Mouse (Mus musculus) embryonic facial prominence, embryonic 13.5 days (tissue): ENCODE measurements at regions not wholly inside any gene's neighbourhood (a gene's known extent, or its start where the extent isn't known, plus 50 kb on each side); places are given as distances from the start of the nearest gene placed in this dataset.

Source experiments
- ATAC-seq: fragments of 200-750 bp; cut with Nextera tagmentation; 2 replicates; pipeline ENCODE4 v1.8.0; 2017; ENCODE audit warnings: low read depth; ENCODE audit not compliant: insufficient number of reproducible peaks, insufficient read depth, low FRiP score, low TSS enrichment
- H3K27ac ChIP-seq: fragments of 300-500 bp; sonication (generic); 2 replicates; pipeline ENCODE4 v1.5.1; 2015; ENCODE audit warnings: moderate library complexity, mild to moderate bottlenecking, inconsistent platforms
- H3K27me3 ChIP-seq: fragments of 300-500 bp; sonication (generic); 2 replicates; pipeline ENCODE4 v1.6.1; 2015; ENCODE audit warnings: mild to moderate bottlenecking, inconsistent platforms
- H3K36me3 ChIP-seq: fragments of 300-500 bp; sonication (generic); 2 replicates; pipeline ENCODE4 v1.6.1; 2015; ENCODE audit warnings: mild to moderate bottlenecking, inconsistent platforms
- H3K4me1 ChIP-seq: fragments of 300-500 bp; sonication (generic); 2 replicates; pipeline ENCODE4 v1.6.1; 2015; ENCODE audit warnings: inconsistent platforms
- H3K4me2 ChIP-seq: fragments of 300-500 bp; sonication (generic); 2 replicates; pipeline ENCODE4 v1.6.1; 2015; ENCODE audit warnings: moderate library complexity, mild to moderate bottlenecking, inconsistent platforms
- H3K4me3 ChIP-seq: fragments of 300-500 bp; sonication (generic); 2 replicates; pipeline ENCODE4 v1.5.1; 2015; ENCODE audit warnings: mild to moderate bottlenecking, inconsistent platforms
- H3K9ac ChIP-seq: fragments of 300-500 bp; sonication (generic); 2 replicates; pipeline ENCODE4 v1.6.1; 2015; ENCODE audit warnings: mild to moderate bottlenecking, inconsistent platforms
- H3K9me3 ChIP-seq: fragments of 300-500 bp; sonication (generic); 2 replicates; pipeline ENCODE4 v1.6.1; 2016; ENCODE audit warnings: inconsistent platforms
- WGBS: fragments of 180-500 bp; shearing (Covaris S2); methylation state at CpG from one replicate; pipeline ENCODE4 v1.1.7; 2015; ENCODE audit warnings: mixed read lengths; 5-methylcytosine and 5-hydroxymethylcytosine counted together

DNA sequence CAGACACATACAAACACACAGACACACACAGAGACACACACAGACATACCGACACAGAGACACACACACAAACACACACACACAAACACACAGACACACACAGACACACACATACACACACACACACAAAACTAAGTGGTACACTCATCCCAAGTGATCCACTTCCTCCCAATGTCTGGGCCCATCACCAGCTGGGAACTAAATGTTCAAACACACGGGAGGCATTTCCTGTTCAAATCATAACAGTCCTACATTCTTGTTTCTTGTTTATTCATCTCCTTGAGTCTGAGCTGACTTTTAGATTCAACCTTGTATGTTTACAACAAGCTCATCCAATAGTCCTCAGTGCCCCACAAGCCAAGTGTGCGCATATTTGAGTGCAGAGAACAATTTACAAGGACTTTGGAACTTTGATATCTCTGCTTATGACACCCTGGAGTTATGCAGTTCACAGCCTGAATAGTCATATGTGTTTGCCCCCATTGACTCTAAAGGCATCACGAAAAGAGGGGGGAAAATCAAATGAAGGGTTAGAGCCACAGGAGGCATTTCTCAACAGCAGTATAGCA lies 102.4 kb upstream of the Sp4 start:
- WGBS: 72% methylated on average over 4 of the region's 4 CpGs
- Histone ChIP-seq H3K4me2 (no peak overlapping the region), H3K27me3 (no peaks in the 10 kb centered on the region), H3K9ac (no peak overlapping the region), H3K27ac (no peak overlapping the region), H3K4me3 (no peak overlapping the region), H3K36me3 (no peaks in the 10 kb centered on the region), H3K4me1 (no peaks in the 10 kb centered on the region), H3K9me3 (no peaks in the 10 kb centered on the region)
- ATAC-seq: no peak

DNA sequence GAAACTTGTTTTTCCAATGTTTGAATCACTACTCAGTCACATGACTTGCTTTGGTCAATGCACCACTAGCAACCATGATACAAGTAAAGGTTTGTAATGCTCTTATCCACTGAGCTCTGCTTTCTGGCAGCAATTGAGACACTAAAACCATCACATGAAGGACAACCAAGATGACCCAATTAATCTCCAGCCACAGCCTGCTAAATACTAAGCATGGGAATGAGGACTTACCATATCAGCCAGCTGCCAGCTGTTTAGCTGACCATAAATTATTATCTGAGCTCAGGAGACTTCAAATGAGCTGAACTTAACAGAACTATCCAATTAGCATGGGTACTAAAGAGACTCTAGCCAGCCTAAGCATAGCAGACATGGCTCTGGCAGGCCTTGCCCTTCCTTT lies 100.1 kb upstream of the Sp4 start:
- Histone ChIP-seq H3K27ac (no peak overlapping the region), H3K36me3 (no peaks in the 10 kb centered on the region), H3K9ac (no peak overlapping the region), H3K9me3 (no peaks in the 10 kb centered on the region), H3K27me3 (no peaks in the 10 kb centered on the region), H3K4me3 (no peak overlapping the region), H3K4me2 (no peak overlapping the region), H3K4me1 (no peaks in the 10 kb centered on the region)
- no peak for ATAC-seq

DNA sequence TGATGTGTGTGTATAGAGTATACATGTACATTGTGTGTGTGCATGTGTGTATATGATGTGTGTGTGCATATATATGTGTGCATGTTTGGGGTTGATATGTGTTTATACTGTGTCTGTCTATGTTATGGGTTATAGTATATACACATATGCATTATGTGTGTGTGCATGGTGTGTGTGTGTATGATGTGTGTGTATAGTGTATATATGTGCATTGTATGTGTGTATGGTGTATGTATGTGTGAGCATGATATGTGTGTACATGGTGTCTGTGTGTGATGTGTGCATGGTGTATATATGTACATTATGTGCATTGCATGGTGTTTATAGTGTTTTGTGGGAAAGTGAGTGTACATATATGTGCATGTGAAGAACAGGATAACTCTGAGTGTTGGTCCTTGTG lies 90.4 kb upstream of the Sp4 start:
- Histone ChIP-seq H3K27me3 (no peaks in the 10 kb centered on the region), H3K4me1 (no peaks in the 10 kb centered on the region), H3K4me3 (no peak overlapping the region), H3K27ac (no peak overlapping the region), H3K9me3 (no peaks in the 10 kb centered on the region), H3K9ac (no peak overlapping the region), H3K4me2 (no peak overlapping the region), H3K36me3 (no peaks in the 10 kb centered on the region)
- ATAC-seq: peak; percentile 6; the same call in 1 of the 2 replicates

- no peak overlapping the region for H3K9ac ChIP-seq
- H3K27me3 ChIP-seq: no peaks in the 10 kb centered on the region
- no peak for ATAC-seq
- H3K27ac ChIP-seq: no peak overlapping the region
- WGBS: 97% methylated on average over 3 of the region's 3 CpGs
- H3K4me3 ChIP-seq: no peak overlapping the region
- H3K36me3 ChIP-seq: no peaks in the 10 kb centered on the region
- no peaks in the 10 kb centered on the region for H3K9me3 ChIP-seq
- H3K4me1 ChIP-seq: no peaks in the 10 kb centered on the region
- no peak overlapping the region for H3K4me2 ChIP-seq
These were observed 79.8 kb upstream of the Sp4 start for GRCm38 (mm10) chr12:118381013-118381412.

GRCm38 (mm10) chr12:118377898-118378297 lies 76.7 kb upstream of the Sp4 start:
- Histone ChIP-seq H3K9ac (no peak overlapping the region), H3K4me3 (no peak overlapping the region), H3K4me1 (no peaks in the 10 kb centered on the region), H3K9me3 (no peaks in the 10 kb centered on the region), H3K27me3 (no peaks in the 10 kb centered on the region), H3K27ac (no peak overlapping the region), H3K36me3 (no peaks in the 10 kb centered on the region), H3K4me2 (no peak overlapping the region)
- WGBS: 68% methylated on average over 5 of the region's 5 CpGs
- ATAC-seq: no peak

DNA sequence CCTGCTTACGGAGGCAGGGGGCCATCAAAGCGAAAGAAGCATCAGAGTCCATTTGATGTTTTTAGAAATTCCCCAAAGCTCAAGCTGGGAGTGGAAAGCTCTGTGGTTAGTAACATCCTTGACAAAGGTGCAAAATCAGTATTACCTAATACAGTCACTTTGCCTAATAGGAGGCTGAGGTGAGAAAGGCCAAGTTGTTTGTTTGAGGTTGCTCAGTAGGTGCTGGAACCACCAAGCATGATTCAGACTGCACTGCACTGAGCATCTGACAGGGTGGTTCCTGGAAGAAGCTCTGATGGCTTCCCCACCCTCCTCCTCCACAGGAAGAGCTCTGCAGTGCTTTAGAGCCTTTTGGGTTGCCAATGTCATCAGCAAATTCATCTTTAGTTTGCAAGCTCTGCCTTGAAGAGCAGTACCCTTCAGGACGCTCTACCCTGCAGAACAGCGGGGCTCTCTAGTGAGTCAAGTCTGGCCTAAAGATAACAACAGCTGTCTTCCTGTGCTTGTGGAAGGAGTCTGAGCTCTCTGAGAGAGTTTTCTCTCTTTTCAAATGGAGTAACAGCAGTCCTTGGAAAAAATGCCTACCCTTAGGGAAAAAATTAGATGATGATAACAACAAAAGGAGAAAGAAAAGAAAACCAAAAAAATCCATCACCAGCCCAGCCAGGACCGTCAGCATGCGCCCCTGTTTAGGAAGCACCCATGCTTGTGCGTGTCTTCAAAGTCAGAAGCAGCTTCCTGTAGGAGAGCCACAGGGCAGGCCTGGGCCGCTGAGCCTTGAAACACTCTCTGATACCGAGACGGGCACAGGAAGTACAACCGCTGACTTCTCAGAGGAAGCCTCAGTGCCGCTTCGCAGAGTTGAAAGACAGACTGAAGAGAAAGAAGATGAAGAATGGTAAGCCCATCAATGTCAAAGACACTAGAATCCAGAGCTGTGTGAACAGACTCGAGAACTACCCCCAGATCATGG lies 75.6 kb upstream of the Sp4 start:
- no peaks in the 10 kb centered on the region for H3K9me3 ChIP-seq
- no peak overlapping the region for H3K4me2 ChIP-seq
- H3K36me3 ChIP-seq: no peaks in the 10 kb centered on the region
- no peak overlapping the region for H3K4me3 ChIP-seq
- H3K27me3 ChIP-seq: no peaks in the 10 kb centered on the region
- no peak overlapping the region for H3K9ac ChIP-seq
- H3K27ac ChIP-seq: no peak overlapping the region
- ATAC-seq: no peak
- H3K4me1 ChIP-seq: no peaks in the 10 kb centered on the region
- 76% methylated on average over 14 of the region's 14 CpGs for WGBS

DNA sequence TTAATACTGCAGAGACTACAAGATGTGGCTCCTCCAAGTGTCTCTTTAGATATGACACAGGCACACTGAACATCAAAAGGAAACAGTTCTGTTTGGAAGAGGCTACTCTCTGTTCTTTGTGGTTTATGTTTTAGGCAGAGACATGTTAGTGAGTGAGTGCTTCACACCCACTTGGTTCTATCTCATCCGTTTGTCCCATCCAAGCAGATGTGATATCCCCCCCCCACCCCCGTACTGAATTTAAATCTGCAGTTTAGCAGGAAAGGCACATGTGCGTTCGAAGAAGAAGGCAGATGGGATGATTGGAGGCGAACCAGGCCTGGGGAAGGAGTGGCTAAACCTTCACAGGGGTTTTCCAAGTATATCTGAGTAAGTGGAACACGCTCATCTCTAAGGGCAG lies 72.0 kb upstream of the Sp4 start:
- H3K4me3 ChIP-seq: no peak overlapping the region
- H3K27ac ChIP-seq: no peak overlapping the region
- ATAC-seq: no peak
- H3K36me3 ChIP-seq: no peaks in the 10 kb centered on the region
- no peak overlapping the region for H3K9ac ChIP-seq
- 79% methylated on average over 6 of the region's 6 CpGs for WGBS
- no peak overlapping the region for H3K4me2 ChIP-seq
- H3K9me3 ChIP-seq: no peaks in the 10 kb centered on the region
- no peaks in the 10 kb centered on the region for H3K27me3 ChIP-seq
- H3K4me1 ChIP-seq: no peaks in the 10 kb centered on the region

GRCm38 (mm10) chr12:118371905-118372304 lies 70.7 kb upstream of the Sp4 start:
- H3K4me2 ChIP-seq: no peak overlapping the region
- no peak overlapping the region for H3K27ac ChIP-seq
- no peak overlapping the region for H3K9ac ChIP-seq
- 90% methylated on average over 4 of the region's 4 CpGs for WGBS
- H3K9me3 ChIP-seq: no peaks in the 10 kb centered on the region
- H3K4me3 ChIP-seq: no peak overlapping the region
- H3K27me3 ChIP-seq: no peaks in the 10 kb centered on the region
- ATAC-seq: no peak
- H3K36me3 ChIP-seq: no peaks in the 10 kb centered on the region
- H3K4me1 ChIP-seq: no peaks in the 10 kb centered on the region

DNA sequence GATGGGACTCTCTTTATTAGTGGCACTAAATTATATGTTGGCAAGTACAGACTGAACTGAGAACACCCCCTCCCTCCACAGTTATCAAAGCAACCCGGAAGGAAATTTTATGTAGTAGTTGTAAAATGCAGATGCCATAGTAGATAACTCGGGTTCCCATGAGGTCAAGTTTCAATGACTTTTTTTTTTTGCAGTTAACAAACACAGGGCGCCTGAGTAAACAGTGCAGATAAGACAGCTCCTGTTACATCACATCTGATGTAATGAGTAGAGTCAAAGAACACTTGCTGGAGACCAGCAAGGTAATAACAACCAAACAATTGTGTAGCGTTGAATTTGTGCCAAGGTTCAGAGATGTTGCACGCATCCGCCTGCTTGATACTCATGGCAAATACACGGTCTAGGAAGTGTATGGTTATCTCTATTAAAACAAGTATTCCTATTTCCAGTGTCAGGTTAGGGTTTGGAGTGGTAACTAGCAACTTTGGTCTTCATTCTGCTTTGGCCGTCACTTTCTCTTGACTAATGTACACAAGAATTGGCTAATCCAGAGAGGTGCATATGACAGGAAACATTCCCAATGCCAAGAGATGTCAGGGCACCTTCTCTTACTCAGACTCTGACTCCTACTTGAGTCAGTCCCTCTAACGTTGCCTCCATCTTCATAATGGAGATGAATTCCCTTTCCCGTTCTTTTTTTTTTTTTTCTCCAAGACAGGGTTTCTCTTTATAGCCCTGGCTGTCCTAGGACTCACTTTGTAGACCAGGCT lies 66.3 kb upstream of the Sp4 start:
- no peak for ATAC-seq

DNA sequence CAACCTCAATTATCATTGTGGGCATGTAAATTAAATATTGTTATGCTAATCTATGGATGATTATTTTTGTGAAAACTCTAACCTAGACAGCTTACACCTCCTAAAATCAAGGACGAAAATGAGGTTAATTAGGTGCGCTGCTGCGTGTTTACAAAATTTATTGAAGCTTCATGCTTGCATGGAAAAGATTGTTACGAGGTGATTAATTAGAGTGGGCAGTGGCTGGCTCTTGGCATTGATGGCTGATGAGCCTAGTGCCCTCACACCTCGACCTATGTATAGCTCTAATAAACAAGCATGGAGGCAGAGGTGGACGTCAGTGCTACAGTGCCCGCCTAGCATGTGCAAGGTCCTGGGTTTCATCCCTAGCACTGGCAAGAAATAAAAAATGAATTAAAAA lies 51.6 kb upstream of the Sp4 start:
- Histone ChIP-seq H3K4me1 (no peaks in the 10 kb centered on the region), H3K9me3 (no peaks in the 10 kb centered on the region), H3K9ac (no peak overlapping the region), H3K4me3 (no peak overlapping the region), H3K4me2 (no peak overlapping the region), H3K27me3 (no peaks in the 10 kb centered on the region), H3K27ac (no peak overlapping the region), H3K36me3 (no peaks in the 10 kb centered on the region)
- 86% methylated on average over 7 of the region's 7 CpGs for WGBS
- no peak for ATAC-seq

More for the DNA sequence above, 66.3 kb upstream of the Sp4 start:
- Histone ChIP-seq H3K4me3 (no peak overlapping the region), H3K4me2 (no peak overlapping the region), H3K36me3 (no peaks in the 10 kb centered on the region), H3K27me3 (no peaks in the 10 kb centered on the region), H3K9ac (no peak overlapping the region), H3K4me1 (no peaks in the 10 kb centered on the region), H3K9me3 (no peaks in the 10 kb centered on the region), H3K27ac (no peak overlapping the region)
- WGBS: 77% methylated on average over 10 of the region's 10 CpGs

- H3K27ac ChIP-seq: no peak overlapping the region
- no peaks in the 10 kb centered on the region for H3K36me3 ChIP-seq
- no peak overlapping the region for H3K9ac ChIP-seq
- H3K27me3 ChIP-seq: no peaks in the 10 kb centered on the region
- H3K4me3 ChIP-seq: no peak overlapping the region
- H3K4me2 ChIP-seq: no peak overlapping the region
- no peak for ATAC-seq
- H3K4me1 ChIP-seq: no peaks in the 10 kb centered on the region
- H3K9me3 ChIP-seq: no peaks in the 10 kb centered on the region
These were observed 50.2 kb upstream of the Sp4 start for GRCm38 (mm10) chr12:118351421-118351820.
